Mouse (Mus musculus) MEL (cell line): ENCODE measurements at regions not wholly inside any gene's neighbourhood (a gene's known extent, or its start where the extent isn't known, plus 50 kb on each side); places are given as distances from the start of the nearest gene placed in this dataset.

Experiments
- DNase-seq: peaks from one replicate; pipeline ENCODE4 v3.0.0; 2011; ENCODE audit warnings: low read depth, low spot score
- H3K27ac ChIP-seq: 2 replicates; pipeline ENCODE4 v1.5.1; 2012; ENCODE audit warnings: low read depth, mild to moderate bottlenecking, control low read depth, low read length, moderate library complexity; ENCODE audit not compliant: control insufficient read depth
- H3K27me3 ChIP-seq, 2 experiments: fragments of 150-350 bp in 1 of 2; sonication (generic) in 1 of 2; 2 replicates each; pipeline ENCODE4 v1.6.1; 2012; ENCODE audit warnings: low read length in 2 of 2, mild to moderate bottlenecking in 2 of 2, improper control_type of control experiment in 1 of 2, moderate library complexity in 1 of 2; ENCODE audit not compliant: insufficient read depth in 2 of 2, control insufficient read depth in 1 of 2
- H3K36me3 ChIP-seq, 2 experiments: 2 replicates each; pipeline ENCODE4 v1.6.1; 2012 to 2014; ENCODE audit warnings: low read length in 2 of 2, improper control_type of control experiment in 1 of 2, inconsistent platforms in 1 of 2, mild to moderate bottlenecking in 1 of 2; ENCODE audit not compliant: insufficient read depth in 2 of 2, control insufficient read depth in 1 of 2
- H3K4me1 ChIP-seq, 2 experiments: fragments of 150-350 bp in 1 of 2; sonication (generic) in 1 of 2; 2 replicates each; pipeline ENCODE4 v1.6.1; 2012; ENCODE audit warnings: low read length in 2 of 2, improper control_type of control experiment in 1 of 2, mild to moderate bottlenecking in 1 of 2; ENCODE audit not compliant: insufficient read depth in 2 of 2, control insufficient read depth in 1 of 2
- H3K4me3 ChIP-seq, 2 experiments: fragments of 150-350 bp in 1 of 2; sonication (generic) in 1 of 2; 2 replicates each; pipeline ENCODE4 v1.5.1; 2012; ENCODE audit warnings: low read depth in 2 of 2, low read length in 2 of 2, mild to moderate bottlenecking in 2 of 2, moderate library complexity in 2 of 2, control low read depth in 1 of 2, improper control_type of control experiment in 1 of 2; ENCODE audit not compliant: control insufficient read depth in 1 of 2, insufficient read depth in 1 of 2
- H3K79me2 ChIP-seq: 2 replicates; pipeline ENCODE4 v1.6.1; 2012; ENCODE audit warnings: mild to moderate bottlenecking, low read length, moderate library complexity; ENCODE audit not compliant: control insufficient read depth, poor library complexity, insufficient read depth
- H3K9ac ChIP-seq: 2 replicates; pipeline ENCODE4 v1.6.1; 2012; ENCODE audit warnings: low read depth, mild to moderate bottlenecking, control low read depth, low read length, moderate library complexity; ENCODE audit not compliant: control insufficient read depth, poor library complexity, severe bottlenecking
- H3K9me3 ChIP-seq: fragments of 150-350 bp; sonication (generic); replicated peaks from 2 replicates; pipeline ENCODE4 v1.6.1; 2012; ENCODE audit warnings: mild to moderate bottlenecking, low read length, improper control_type of control experiment, moderate library complexity; ENCODE audit not compliant: insufficient read depth
- CHD1 ChIP-seq: IDR thresholded peaks from 2 replicates; pipeline ENCODE4 v1.6.1; 2012; ENCODE audit warnings: low read depth, mild to moderate bottlenecking, inconsistent platforms, low read length, improper control_type of control experiment
- CTCF ChIP-seq, 3 experiments: IDR thresholded peaks in 2 of 3; conservative IDR thresholded peaks in 1 of 3; 2 replicates each; pipeline ENCODE4 v1.5.1; 2011 to 2012; ENCODE audit warnings: low read length in 3 of 3, low read depth in 2 of 3, mild to moderate bottlenecking in 2 of 3, improper control_type of control experiment in 1 of 3, inconsistent platforms in 1 of 3, mixed read lengths in 1 of 3, moderate library complexity in 1 of 3; ENCODE audit not compliant: control insufficient read depth in 1 of 3, insufficient read depth in 1 of 3, poor library complexity in 1 of 3, severe bottlenecking in 1 of 3
- ELF1 ChIP-seq: IDR thresholded peaks from 2 replicates; pipeline ENCODE4 v1.6.1; 2014; ENCODE audit warnings: low read depth, mild to moderate bottlenecking, inconsistent platforms, low read length, improper control_type of control experiment, moderate library complexity
- ETS1 ChIP-seq: IDR thresholded peaks from 2 replicates; pipeline ENCODE4 v1.6.1; 2012; ENCODE audit warnings: low read depth, mild to moderate bottlenecking, inconsistent platforms, low read length, improper control_type of control experiment, moderate library complexity
- GABPA ChIP-seq: IDR thresholded peaks from 2 replicates; pipeline ENCODE4 v1.6.1; 2012; ENCODE audit warnings: low read depth, mild to moderate bottlenecking, inconsistent platforms, low read length, improper control_type of control experiment, moderate library complexity
- GATA1 ChIP-seq: IDR thresholded peaks from 2 replicates; pipeline ENCODE4 v1.6.1; 2011; ENCODE audit warnings: low read depth, low read length, improper control_type of control experiment
- HCFC1 ChIP-seq: IDR thresholded peaks from 2 replicates; pipeline ENCODE4 v1.6.1; 2012; ENCODE audit warnings: low read depth, mild to moderate bottlenecking, inconsistent platforms, low read length, improper control_type of control experiment, moderate library complexity
- KAT2A ChIP-seq: conservative IDR thresholded peaks from 2 replicates; pipeline ENCODE4 v1.6.1; 2012; ENCODE audit warnings: low read depth, low read length, improper control_type of control experiment, inconsistent platforms
- MAFK ChIP-seq: IDR thresholded peaks from 2 replicates; pipeline ENCODE4 v1.6.1; 2011; ENCODE audit warnings: low read depth, mild to moderate bottlenecking, low read length, improper control_type of control experiment, borderline replicate concordance
- MAX ChIP-seq: IDR thresholded peaks from 2 replicates; pipeline ENCODE4 v1.6.1; 2011; ENCODE audit warnings: low read length, improper control_type of control experiment
- MAZ ChIP-seq: IDR thresholded peaks from 2 replicates; pipeline ENCODE4 v1.6.1; 2012; ENCODE audit warnings: low read depth, mild to moderate bottlenecking, inconsistent platforms, low read length, improper control_type of control experiment
- MEF2A ChIP-seq: IDR thresholded peaks from 2 replicates; pipeline ENCODE4 v1.6.1; 2014; ENCODE audit warnings: low read depth, mild to moderate bottlenecking, inconsistent platforms, low read length, improper control_type of control experiment; ENCODE audit not compliant: poor library complexity, insufficient replicate concordance, severe bottlenecking; ENCODE audit errors: extremely low read depth
- MXI1 ChIP-seq: IDR thresholded peaks from 2 replicates; pipeline ENCODE4 v1.6.1; 2011; ENCODE audit warnings: mild to moderate bottlenecking, low read depth, low read length, improper control_type of control experiment
- MYC ChIP-seq: IDR thresholded peaks from 2 replicates; pipeline ENCODE4 v1.6.1; 2011; ENCODE audit warnings: low read depth, mild to moderate bottlenecking, low read length, improper control_type of control experiment, moderate library complexity
- NELFE ChIP-seq: IDR thresholded peaks from 2 replicates; pipeline ENCODE4 v1.6.1; 2011; ENCODE audit warnings: low read depth, low read length, improper control_type of control experiment
- NRF1 ChIP-seq: IDR thresholded peaks from 2 replicates; pipeline ENCODE4 v1.6.1; 2014; ENCODE audit warnings: low read depth, mild to moderate bottlenecking, inconsistent platforms, low read length, improper control_type of control experiment, moderate library complexity; ENCODE audit not compliant: poor library complexity, insufficient read depth, severe bottlenecking
- POLR2AphosphoS2 ChIP-seq: IDR thresholded peaks from 2 replicates; pipeline ENCODE4 v1.6.1; 2011; ENCODE audit warnings: low read length, improper control_type of control experiment
- POLR2AphosphoS5 ChIP-seq: IDR thresholded peaks from 2 replicates; pipeline ENCODE4 v1.6.1; 2012; ENCODE audit warnings: low read depth, borderline replicate concordance, mild to moderate bottlenecking, inconsistent platforms, low read length, moderate library complexity, mixed read lengths
- RCOR1 ChIP-seq: IDR thresholded peaks from 2 replicates; pipeline ENCODE4 v1.6.1; 2012; ENCODE audit warnings: low read depth, mild to moderate bottlenecking, inconsistent platforms, low read length, improper control_type of control experiment
- SIN3A ChIP-seq: IDR thresholded peaks from 2 replicates; pipeline ENCODE4 v1.6.1; 2012; ENCODE audit warnings: low read length, improper control_type of control experiment, inconsistent platforms
- SMC3 ChIP-seq: IDR thresholded peaks from 2 replicates; pipeline ENCODE4 v1.6.1; 2011; ENCODE audit warnings: low read depth, low read length, improper control_type of control experiment
- TAL1 ChIP-seq: IDR thresholded peaks from 2 replicates; pipeline ENCODE4 v1.6.1; 2012; ENCODE audit warnings: mild to moderate bottlenecking, inconsistent platforms, low read length, moderate library complexity, mixed read lengths
- TBP ChIP-seq: IDR thresholded peaks from 2 replicates; pipeline ENCODE4 v1.8.0; 2011; ENCODE audit warnings: low read depth, low read length, improper control_type of control experiment
- TCF12 ChIP-seq: IDR thresholded peaks from 2 replicates; pipeline ENCODE4 v1.6.1; 2014; ENCODE audit warnings: low read depth, mild to moderate bottlenecking, inconsistent platforms, low read length, improper control_type of control experiment, moderate library complexity
- USF2 ChIP-seq, 2 experiments: IDR thresholded peaks; 2 replicates each; pipeline ENCODE4 v1.6.1; 2011 to 2012; ENCODE audit warnings: improper control_type of control experiment in 2 of 2, low read length in 2 of 2, borderline replicate concordance in 1 of 2, inconsistent platforms in 1 of 2, low read depth in 1 of 2, mild to moderate bottlenecking in 1 of 2; ENCODE audit not compliant: insufficient read depth in 1 of 2
- ZKSCAN1 ChIP-seq: IDR thresholded peaks from 2 replicates; pipeline ENCODE4 v1.6.1; 2012; ENCODE audit warnings: low read depth, mild to moderate bottlenecking, inconsistent platforms, low read length, improper control_type of control experiment, moderate library complexity
- ZNF384 ChIP-seq: IDR thresholded peaks from 2 replicates; pipeline ENCODE4 v1.6.1; 2012; ENCODE audit warnings: low read depth, mild to moderate bottlenecking, inconsistent platforms, low read length, improper control_type of control experiment

DNA sequence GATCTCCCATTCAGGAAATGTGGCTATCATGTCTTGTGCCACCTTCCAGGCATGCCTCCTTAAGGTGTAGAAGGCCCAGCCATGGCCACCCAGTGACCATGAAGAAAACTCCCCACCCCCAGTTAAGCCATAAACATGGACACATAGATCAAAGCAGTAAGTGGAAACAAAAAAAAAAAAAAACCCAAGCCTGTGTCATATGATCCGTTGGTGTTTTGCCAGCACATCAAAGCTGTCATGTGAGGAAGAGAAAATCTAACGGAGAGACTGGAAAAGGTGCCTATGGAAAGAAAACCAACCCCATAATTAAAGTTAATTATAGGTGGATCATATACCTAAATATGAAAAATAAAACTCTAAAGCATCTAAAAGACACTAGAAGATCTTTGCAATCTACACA is 60.3 kb upstream of the Tspan2 start:
- no peak for DNase-seq
- H3K79me2 ChIP-seq, result no peaks in the 10 kb centered on the region

GRCm38 (mm10) chr3:102676946-102677534 is 57.3 kb upstream of the Tspan2 start:
- no peaks in the 10 kb centered on the region for H3K4me1 ChIP-seq
- no peak for DNase-seq
- no peaks in the 10 kb centered on the region; a peak in 1 of 4 replicates for H3K27me3 ChIP-seq
- no peaks in the 10 kb centered on the region for H3K9me3 ChIP-seq
- H3K79me2 ChIP-seq, result no peaks in the 10 kb centered on the region
- no peaks in the 10 kb centered on the region for H3K36me3 ChIP-seq
- no peak for TF ChIP-seq MEF2A
- no peak for TF ChIP-seq MXI1
- no peak for TF ChIP-seq ZNF384
- no peak for TF ChIP-seq KAT2A
- TF ChIP-seq SMC3, result no peak
- TF ChIP-seq GATA1, result no peak
- no peak for TF ChIP-seq NELFE
- no peak for TF ChIP-seq POLR2AphosphoS5
- no peak for TF ChIP-seq TCF12
- TF ChIP-seq ELF1, result no peak
- no peak for TF ChIP-seq RCOR1
- no peak for TF ChIP-seq ZKSCAN1
- TF ChIP-seq NRF1, result no peak
- H3K4me3 ChIP-seq, result no peak overlapping the region
- no peak overlapping the region for H3K27ac ChIP-seq
- no peak overlapping the region for H3K9ac ChIP-seq

More for the DNA sequence above, 60.3 kb upstream of the Tspan2 start:
- no peak overlapping the region for H3K4me3 ChIP-seq
- no peaks in the 10 kb centered on the region for H3K4me1 ChIP-seq
- H3K27ac ChIP-seq, result no peak overlapping the region
- no peaks in the 10 kb centered on the region; a peak in 1 of 4 replicates for H3K27me3 ChIP-seq
- no peak overlapping the region for H3K9ac ChIP-seq
- no peaks in the 10 kb centered on the region for H3K9me3 ChIP-seq
- TF ChIP-seq HCFC1 (no peak), ETS1 (no peak), MAFK (no peak), NRF1 (no peak), POLR2AphosphoS2 (no peak), USF2 (IDR thresholded peaks at IDR 0.05; ENCODE audit: borderline replicate concordance in 1 of 2, insufficient read depth in 1 of 2, low read depth in 1 of 2, low read length in 2 of 2) (no peak), MAX (no peak), CTCF (IDR thresholded peaks at IDR 0.05 in 2 of 3, conservative IDR thresholded peaks at IDR 0.05 in 1 of 3; ENCODE audit: control insufficient read depth in 1 of 3, insufficient read depth in 1 of 3, low read depth in 2 of 3, low read length in 3 of 3, poor library complexity in 1 of 3, severe bottlenecking in 1 of 3) (no peak), CHD1 (no peak), GABPA (no peak), ELF1 (no peak), SIN3A (no peak), MAZ (no peak), TAL1 (no peak), TCF12 (no peak), SMC3 (no peak), TBP (no peak), POLR2AphosphoS5 (no peak), MYC (no peak)
- TF ChIP-seq, all 39 proteins: peak for 0
- no peaks in the 10 kb centered on the region for H3K36me3 ChIP-seq
